Mouse (Mus musculus) heart, adult 2 months (tissue): Measurements from ENCODE around the gene A830018L16Rik.

Source experiments
- CTCF ChIP-seq: fragments of 200-600 bp; IDR thresholded peaks from 2 replicates; pipeline ENCODE4 v1.8.1; 2022; ENCODE audit warnings: antibody characterized with exemption, mild to moderate bottlenecking, moderate library complexity
- EP300 ChIP-seq: fragments of 200-500 bp; IDR thresholded peaks from 2 replicates; pipeline ENCODE4 v1.6.1; 2011; ENCODE audit warnings: low read depth, low read length, control low read depth; ENCODE audit not compliant: insufficient read depth
- POLR2A ChIP-seq: fragments of 200-500 bp; IDR thresholded peaks from 2 replicates; pipeline ENCODE4 v1.6.1; 2011; ENCODE audit warnings: mild to moderate bottlenecking, low read depth, low read length, control low read depth; ENCODE audit not compliant: insufficient read depth

DNA sequence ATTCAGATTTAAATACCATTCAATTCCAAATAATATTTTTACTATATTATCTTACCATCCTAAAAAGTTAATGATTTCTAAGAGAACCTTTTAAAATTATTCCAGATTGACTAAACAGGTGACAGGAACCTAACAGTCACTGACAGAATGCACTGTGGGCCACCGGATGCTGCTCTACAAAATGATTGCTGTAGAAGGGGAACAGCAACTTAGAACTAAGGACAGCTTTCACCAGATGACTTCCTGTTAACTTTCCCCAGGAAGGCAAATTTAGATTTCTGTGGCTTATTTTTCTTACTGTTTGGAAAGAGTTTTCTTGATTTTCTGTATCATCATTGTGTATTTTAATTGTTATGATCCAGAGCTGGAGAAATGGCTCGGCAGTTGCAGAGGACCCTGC lies 156.4 kb downstream of the A830018L16Rik start:
- TF ChIP-seq CTCF (no peak), POLR2A (no peak), EP300 (no peak)
